Mouse (Mus musculus) brain, embryonic 14.5 days (tissue): Measurements from ENCODE around the gene Ehmt1. TPM values are rescaled to one million over a fixed set of nuclear protein-coding genes. Genes with fewer than 3 reads are reported as not detected.

ENCODE experiments used
- DNase-seq: peaks from one replicate; pipeline ENCODE4 v3.0.0-alpha.2; 2011; ENCODE audit warnings: low read depth
- CTCF ChIP-seq: fragments of 200-500 bp; IDR thresholded peaks from 2 replicates; pipeline ENCODE4 v1.5.1; 2012; ENCODE audit warnings: inconsistent platforms, mild to moderate bottlenecking, moderate library complexity, borderline replicate concordance; ENCODE audit not compliant: insufficient read depth, insufficient read length; ENCODE audit errors: extremely low read depth
- POLR2A ChIP-seq: fragments of 200-500 bp; IDR thresholded peaks from 2 replicates; pipeline ENCODE4 v1.6.1; 2012; ENCODE audit warnings: mild to moderate bottlenecking, inconsistent platforms, borderline replicate concordance; ENCODE audit not compliant: poor library complexity, insufficient read depth, insufficient read length, severe bottlenecking; ENCODE audit errors: extremely low read depth
- polyA plus RNA-seq: library from polyadenylated mRNA; depleted of rRNA; stranded (reverse); fragments of >200 nt; gene quantifications from 2 replicates; pipeline ENCODE4 v1.2.3, GENCODE M21; 2012

Ehmt1 gene
- polyA plus RNA-seq, 1 experiment: 147 TPM

DNA sequence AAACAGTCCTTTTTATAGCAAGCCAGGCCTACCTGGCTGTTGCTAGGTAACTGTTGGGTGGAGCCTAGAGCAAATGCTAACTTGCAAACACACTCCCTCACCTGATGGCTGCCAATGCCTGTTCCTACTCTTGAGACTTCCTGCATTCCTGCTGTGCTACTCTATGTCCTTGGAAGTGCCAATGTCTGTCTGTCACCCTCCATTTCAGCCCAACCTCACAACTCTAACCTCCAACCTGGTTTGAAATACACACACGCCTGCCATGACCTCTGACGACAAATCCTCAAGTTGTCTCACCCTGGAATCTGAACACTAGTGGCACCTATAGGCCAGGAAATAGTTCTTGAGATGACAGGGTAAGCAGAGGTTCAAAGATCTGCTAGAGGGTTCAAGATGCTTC is 9.7 kb upstream of the Ehmt1 start:
- TF ChIP-seq POLR2A (no peak), CTCF (no peak)
- no peak for DNase-seq

DNA sequence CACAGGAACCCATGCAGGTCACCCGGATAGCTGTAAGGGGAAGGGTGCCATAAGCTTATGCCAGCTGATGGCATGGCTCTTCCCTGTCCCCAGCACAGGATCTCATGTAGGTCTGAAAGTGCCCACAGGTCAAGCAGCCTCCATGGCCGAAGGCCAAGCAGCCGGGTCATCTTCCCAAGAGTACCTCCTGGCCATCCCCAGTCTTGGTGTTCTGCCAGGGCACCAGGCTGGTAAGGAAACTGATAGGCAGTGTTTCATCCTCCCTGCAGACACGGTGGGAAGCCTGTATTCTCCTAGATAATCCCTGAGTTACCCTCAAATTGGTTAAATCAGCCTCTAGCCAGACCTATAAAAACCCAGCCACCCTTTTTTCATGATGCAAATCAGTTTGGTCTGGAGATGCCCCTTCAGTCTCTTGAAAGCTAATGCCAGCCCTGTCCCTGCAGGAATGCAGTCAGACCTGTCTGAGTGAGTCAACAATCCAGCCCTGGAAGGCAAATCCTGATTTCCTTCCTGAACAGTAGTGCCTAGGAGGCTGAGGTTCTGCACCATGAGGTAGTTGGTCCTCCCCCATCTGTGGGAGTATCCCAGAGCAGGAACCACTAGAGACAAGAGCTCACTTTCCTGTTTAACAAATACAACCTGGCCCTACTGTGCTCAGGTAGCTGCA is 8.5 kb upstream of the Ehmt1 start:
- TF ChIP-seq CTCF (no peak), POLR2A (no peak)
- DNase-seq: no peak

GRCm38 (mm10) chr2:24926965-24927358 is 7.5 kb upstream of the Ehmt1 start:
- DNase-seq: no peak
- TF ChIP-seq POLR2A (no peak), CTCF (no peak)

DNA sequence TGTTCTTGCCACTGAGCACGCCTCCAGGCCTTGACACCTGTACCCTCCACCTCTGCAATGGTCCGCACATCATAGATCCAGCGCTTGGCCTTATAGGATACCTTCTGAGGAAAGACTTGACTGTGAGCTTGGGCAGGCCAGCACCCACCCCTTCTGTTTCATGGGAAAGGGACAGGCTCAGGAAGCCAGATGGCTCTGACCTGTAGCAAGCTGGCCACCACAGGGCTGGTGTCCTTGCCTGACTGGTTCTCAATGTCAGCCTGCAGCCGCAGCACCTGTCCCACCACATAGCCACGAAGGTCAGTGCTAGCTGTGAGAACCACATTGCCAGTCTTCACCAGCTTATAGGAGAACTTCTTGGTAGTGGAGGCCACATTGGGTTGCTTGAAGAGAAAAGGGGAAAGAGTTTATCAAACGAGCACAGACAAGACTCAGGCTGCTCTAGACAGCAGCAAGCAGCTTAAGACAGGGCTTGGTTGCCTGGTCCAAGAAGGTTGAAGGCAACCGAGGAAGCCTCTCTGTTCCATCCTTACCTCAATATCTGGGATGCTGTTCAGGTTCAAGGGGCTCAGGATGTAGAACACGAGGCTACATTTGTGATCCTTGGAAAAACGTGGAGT is 7.0 kb upstream of the Ehmt1 start:
- no peak for DNase-seq
- TF ChIP-seq CTCF: no peak

DNA sequence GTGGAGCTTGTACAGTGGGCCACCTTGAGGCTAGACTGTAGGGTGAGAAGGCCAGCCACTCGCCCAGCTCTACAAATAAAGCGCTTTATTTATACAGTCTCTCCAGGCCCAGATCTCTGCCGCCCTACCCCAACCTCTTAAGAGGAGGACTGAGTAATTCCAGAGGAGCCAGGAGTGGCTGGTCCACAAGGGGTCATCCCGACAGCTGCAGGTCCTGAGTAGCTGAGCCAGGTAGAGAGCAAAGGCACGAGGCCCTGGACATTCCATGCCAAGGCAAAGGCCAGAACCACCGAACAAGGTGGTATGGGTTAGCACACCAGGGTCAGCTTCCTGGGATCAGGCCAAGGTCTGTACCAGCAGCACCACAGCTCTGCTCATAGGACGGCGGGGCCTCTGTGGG is 5.9 kb upstream of the Ehmt1 start:
- TF ChIP-seq POLR2A (no peak), CTCF (no peak)
- no peak for DNase-seq

DNA sequence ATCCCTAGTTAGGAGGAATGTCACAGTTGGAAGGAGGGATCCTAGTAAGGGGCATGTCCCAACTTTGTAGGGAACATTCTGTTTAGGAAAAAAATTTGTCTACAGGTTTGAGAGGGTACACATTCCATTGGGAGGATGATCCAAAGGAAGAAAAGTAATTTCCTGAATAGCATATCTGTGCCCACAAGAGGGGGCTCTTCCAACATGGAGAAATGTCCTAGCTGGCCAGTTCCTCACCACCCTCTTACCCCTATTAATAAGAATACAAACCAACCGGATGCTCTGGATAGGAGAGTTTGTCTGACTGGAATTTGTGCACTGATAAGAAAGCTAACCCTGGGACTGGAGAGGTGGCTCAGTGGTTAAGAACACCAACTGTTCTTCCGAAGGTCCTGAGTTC is 4.1 kb upstream of the Ehmt1 start:
- DNase-seq: peak; percentile 49
- TF ChIP-seq CTCF (peak; percentile 44; the same call in 1 of the 2 replicates), POLR2A (no peak)

DNA sequence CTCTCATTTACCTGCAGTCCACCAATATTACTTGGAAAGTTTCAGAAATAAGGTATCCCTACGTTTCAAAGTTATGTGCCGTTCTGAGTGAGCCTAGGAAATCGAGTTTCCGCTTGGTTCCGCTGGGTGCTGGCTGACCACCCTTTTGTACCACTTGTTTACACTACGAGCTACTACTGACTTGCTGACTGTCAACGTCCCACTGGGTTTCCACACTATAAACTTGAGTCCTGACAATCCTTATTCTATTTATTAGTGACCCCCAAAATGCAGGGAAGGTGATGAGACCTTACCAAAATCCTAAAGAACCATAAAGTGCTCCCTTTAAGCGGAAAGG is 393 bp upstream of the Ehmt1 start:
- TF ChIP-seq CTCF (no peak), POLR2A (no peak)
- no peak for DNase-seq

GRCm38 (mm10) chr2:24914762-24915161 is 4.7 kb downstream of the Ehmt1 start:
- TF ChIP-seq CTCF: no peak
- TF ChIP-seq POLR2A: no peak
- DNase-seq: no peak

DNA sequence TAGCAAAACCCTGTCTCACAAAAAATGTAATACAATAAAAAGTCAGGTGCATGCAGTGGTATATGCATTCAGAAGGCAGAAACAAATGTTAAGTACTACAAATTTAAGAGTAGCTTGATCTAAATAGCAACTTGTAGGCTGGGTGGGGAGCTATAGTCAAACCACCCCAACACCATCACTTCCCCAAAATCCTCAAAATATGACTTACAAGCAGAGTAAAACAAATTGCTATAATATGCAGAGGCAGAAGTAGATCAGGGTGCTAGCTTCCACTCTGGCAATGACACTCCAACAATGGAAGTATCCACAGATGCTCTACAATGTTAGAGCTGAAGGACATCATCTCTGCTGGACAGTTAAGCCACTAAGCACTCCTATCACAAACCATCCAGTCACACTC is 6.8 kb downstream of the Ehmt1 start:
- TF ChIP-seq CTCF (no peak), POLR2A (no peak)
- DNase-seq: no peak

- TF ChIP-seq CTCF: no peak
- TF ChIP-seq POLR2A: no peak
- DNase-seq: no peak
Measured at GRCm38 (mm10) chr2:24912189-24912588, 7.2 kb downstream of the Ehmt1 start.

- TF ChIP-seq CTCF (no peak), POLR2A (no peak)
- no peak for DNase-seq
Measured at GRCm38 (mm10) chr2:24910481-24910880, 8.9 kb downstream of the Ehmt1 start.

- peak; percentile 37 for DNase-seq
- no peak for TF ChIP-seq CTCF
- TF ChIP-seq POLR2A: no peak
Measured at GRCm38 (mm10) chr2:24905653-24906155, 13.7 kb downstream of the Ehmt1 start.
